Mouse (Mus musculus): ENCODE measurements around the gene Lrmp.

DNA sequence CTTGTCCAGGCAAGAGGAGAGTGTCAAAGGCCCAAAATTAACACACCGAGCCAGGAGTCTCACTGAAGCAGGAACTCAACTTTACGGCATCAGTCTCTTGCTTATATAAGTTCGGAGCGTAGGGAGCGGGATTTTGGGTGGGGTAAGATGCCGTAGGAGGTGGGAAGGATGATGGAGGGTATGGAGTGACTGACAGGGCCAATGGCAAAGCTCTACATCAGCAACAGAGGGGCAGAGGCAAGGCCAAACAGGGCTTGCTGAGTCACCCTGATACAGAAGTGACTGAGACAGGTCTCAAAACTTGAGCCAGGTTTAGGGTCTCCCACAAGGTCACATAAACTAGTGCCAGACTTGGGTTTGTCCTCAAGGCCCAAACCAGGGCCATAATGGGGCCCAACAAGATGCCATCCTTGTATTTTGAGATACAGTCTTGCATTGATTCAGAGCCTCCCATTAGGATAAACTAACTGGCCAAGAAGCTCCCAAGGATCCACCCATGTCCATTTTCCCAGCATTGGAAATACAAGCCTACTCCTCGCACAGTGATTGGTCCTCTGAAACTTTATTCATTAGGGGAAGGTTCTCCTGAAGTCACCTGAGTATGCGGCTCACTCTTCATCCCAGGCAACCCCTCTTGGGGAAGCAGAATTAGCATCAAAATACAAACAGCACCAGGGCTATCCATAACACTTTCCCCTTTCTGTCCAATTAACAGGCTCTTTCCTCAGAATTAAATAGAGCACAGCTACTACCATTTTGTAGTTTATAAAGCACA, 30.9 kb upstream of the Lrmp start:
- no peak for TF ChIP-seq POLR2A (IDR thresholded peaks at IDR 0.05; ENCODE audit: borderline replicate concordance, low read depth, low read length)
- no peak for TF ChIP-seq CTCF (IDR thresholded peaks at IDR 0.05; ENCODE audit: low read depth, low read length)

Data from bone marrow macrophage, adult 2 months (primary cell).